Mouse (Mus musculus): Measurements from ENCODE around the gene Ttc21a.
"Not testable (repeated sequence)": the region's sequence is repeated elsewhere in the genome, so short reads cannot be mapped to it uniquely, and the experiment has no call there.

Gene Ttc21a

DNA sequence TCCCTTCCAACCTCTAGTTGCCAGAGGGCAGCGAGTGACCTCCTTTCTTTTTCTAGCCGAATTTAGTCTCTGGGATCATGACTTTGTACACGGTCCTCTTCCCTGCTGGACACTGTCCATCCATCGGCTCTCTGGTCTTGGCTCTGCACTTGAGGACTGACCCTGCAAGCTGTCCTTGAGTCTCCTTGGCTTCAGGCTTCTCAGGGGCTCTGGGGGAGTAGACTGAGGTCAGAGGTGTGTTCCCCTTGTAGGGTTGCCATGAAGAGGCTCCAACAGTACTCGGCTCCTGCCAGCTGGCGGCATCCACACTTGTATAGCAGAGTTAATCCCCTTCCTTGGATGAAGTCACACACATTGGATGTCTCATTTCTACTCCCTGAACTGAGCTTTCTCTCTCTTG, 62.2 kb downstream of the Ttc21a start:
- no peak for DNase-seq (ENCODE audit: low read depth)

DNA sequence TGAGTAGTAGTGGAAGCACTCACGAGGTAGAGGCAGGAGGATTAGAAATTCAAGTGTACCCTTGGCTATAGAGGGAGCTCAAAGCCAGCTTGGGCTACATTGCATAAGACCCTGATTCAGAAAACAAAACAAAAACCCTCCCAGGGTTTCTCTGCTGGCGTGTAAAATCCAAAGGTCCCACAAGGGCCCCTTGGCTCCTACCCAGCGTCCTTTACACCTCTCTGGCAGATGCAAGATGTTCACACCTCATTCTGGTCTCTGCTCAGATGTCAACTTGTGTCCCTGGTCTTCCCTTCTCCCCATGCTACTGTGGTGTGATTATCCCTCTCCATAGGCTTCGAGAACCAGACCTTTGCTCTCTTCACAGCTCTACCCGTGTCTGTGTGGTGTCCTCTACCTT, 63.4 kb downstream of the Ttc21a start:
- no peak for DNase-seq (ENCODE audit: low read depth)

- DNase-seq (ENCODE audit: low read depth), result peak; percentile 90
Observed at GRCm38 (mm10) chr9:120001945-120002725, 64.7 kb downstream of the Ttc21a start.

DNA sequence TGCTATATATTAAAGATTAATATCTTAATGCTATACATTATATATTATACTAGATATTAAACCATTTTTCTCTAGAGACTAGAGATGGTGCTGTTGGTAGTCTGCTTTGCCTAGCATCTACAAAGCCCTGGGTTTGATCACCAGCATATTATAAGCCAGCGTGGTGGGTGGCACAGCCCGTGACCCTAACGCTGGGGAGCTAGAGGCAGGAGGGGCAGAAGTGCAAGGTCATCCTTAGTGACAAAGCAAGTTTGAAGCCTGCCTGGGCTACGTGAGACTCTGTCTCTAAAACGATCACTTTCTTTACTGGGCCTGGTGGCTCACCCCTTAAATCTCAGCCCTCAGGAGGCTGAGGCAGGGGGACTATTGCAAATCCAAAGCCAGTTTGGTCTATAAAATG, 65.5 kb downstream of the Ttc21a start:
- no peak for DNase-seq (ENCODE audit: low read depth)

DNA sequence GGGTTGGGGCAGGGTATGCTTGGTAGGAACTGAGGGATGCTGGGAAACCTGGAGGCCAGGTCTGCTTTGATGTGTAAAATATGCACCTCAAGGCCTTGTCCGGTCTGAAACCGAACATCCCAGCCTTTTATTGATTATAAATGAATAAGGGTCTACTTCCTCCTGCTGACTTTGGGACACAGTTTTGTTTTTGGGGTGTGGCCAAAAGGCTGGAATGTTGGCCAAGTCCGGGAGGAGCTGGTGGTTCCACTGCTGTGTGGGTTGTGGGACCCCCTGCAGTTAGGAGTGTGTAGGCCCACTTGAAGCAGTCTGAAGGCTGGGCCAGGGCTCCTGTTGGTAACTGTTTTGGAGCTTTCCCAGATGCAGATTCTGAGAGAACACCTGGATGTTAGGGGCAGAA, 68.5 kb downstream of the Ttc21a start:
- DNase-seq (ENCODE audit: low read depth), result no peak

DNA sequence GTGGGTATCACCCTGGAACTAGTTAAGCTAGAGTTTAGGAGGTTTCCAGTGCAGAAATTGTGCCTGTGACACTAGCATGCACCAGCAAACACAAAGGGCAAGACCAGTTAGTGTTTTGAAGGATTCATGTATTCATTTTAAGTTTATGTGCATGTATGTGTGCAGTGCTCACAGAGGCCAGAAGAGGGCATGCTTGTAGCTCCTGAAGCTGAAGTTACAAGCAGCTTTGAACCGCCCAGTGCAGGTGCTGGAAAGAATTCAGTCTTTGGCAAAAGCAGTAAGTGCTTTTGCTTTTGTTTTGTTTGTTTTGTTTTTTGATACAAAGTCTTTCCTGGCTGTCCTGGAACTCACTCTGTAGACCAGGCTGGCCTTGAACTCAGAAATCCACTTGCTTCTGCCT, 70.4 kb downstream of the Ttc21a start:
- no peak for DNase-seq (ENCODE audit: low read depth)

GRCm38 (mm10) chr9:120009226-120009841, 71.9 kb downstream of the Ttc21a start:
- no peak for DNase-seq (ENCODE audit: low read depth)

DNA sequence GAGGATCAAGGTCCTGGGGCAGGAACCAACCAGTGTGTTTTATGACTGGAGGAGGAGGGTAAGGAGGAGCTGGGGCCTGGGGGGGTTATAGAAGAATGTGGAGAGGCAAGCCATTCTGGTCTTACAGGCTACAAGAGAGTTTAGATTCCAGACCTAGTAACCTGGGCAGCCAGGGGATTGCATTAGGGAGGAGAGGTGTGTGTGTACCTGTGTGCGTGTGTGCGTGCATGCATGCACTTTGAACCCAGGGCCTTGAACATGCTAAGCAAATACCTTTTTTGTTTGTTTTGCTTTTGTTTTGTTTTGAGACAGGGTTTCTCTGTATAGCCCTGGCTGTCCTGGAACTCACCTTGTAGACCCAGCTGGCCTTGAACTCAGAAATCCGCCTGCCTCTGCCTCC, 72.5 kb downstream of the Ttc21a start:
- no peak for DNase-seq (ENCODE audit: low read depth)

DNA sequence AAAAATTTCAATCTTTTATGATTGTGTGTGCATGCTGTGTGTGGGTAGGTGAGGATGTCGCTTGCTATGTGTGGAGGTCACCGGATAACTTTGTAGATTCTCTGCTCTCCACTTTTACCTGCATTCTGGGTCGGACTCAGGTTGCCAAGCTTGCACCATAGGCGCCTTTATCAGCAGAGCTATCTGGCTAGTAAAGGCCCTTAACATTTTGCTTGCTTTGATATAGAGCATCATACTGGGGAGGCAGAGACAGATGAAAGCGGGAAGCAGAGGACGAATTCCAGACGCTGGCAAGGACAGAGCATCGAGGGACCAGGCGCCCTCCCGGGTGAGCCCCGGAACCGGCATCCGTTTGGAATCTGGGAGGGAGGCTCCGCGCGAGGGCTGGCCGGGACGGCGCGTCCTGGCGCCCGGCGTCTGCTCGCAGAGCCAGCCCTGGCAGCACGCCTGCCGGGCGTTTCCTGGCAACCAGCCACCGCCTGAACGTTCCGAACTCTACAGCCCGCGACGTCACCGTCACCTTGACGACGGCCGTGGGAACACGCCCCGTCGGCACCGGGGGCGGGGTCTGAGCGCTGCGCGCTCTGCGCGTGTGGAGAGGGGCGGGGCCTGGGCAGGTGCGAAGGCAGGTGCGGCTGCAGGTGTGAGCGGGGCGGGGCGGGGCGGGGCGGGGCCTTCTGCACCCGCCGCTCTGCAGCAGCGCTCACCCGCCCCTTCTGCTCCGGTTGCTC, 73.5 kb downstream of the Ttc21a start:
- DNase-seq (ENCODE audit: low read depth), result peak; percentile 80

DNA sequence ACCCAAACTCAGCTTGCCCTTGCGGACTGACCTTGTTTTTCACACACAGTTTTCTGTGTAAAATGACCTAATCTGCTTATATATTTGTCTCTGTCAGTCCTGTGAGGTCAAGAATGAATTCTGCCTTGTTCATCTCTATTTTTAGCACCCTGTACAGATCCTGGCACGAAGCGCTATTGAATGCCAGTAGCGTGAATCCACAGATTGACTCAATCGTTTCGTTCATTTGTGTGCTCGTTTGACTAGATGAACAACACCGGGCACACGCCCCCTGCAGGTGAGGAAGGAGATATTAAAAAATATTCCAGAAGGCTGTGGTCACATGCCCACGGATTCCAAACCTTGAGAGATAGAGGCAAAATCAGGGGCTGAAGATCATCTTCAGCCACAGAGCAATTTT, 74.1 kb downstream of the Ttc21a start:
- DNase-seq (ENCODE audit: low read depth), result peak; percentile 91

DNA sequence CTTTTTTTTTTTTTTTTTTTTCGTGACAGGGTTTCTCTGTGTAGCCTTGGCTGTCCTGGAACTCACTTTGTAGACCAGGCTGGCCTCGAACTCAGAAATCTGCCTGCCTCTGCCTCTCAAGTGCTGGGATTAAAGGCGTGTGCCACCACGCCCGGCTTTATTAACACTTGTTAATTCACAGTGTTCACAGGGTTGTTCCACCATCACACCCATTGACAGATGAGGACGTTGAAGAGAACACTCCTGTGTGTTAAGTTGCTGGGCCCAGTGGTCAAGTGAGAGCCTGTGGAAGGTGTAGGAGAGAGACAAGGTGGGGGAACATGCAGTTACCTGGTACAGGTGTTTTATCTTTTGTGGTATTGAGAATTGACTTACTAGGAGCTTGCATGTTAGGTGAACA, 74.8 kb downstream of the Ttc21a start:
- not testable (repeated sequence) for DNase-seq (ENCODE audit: low read depth)

DNA sequence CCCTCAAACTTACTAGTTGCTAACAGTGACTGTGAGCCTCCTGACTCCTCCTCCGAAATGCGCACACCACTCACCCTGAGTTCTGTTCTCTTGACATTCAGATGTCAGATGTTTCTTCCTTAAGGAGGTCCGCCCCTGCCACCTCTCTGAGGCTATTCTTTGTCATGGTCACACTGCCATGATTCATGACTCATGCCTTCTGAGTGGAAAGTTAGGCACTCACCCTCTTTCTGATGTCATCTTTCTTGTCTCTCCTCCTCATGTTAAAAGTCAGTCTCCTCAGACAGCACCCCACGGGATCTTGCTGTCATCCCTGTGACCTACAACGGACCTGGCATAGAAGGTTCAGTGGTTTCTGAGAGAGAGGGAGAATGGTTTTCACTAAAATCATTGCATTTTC, 75.4 kb downstream of the Ttc21a start:
- peak; percentile 53 for DNase-seq (ENCODE audit: low read depth)

- no peak for DNase-seq (ENCODE audit: low read depth)
Observed at GRCm38 (mm10) chr9:120013251-120013820, 75.9 kb downstream of the Ttc21a start.

- DNase-seq (ENCODE audit: low read depth), result no peak
Observed at GRCm38 (mm10) chr9:120014828-120015227, 77.4 kb downstream of the Ttc21a start.

DNA sequence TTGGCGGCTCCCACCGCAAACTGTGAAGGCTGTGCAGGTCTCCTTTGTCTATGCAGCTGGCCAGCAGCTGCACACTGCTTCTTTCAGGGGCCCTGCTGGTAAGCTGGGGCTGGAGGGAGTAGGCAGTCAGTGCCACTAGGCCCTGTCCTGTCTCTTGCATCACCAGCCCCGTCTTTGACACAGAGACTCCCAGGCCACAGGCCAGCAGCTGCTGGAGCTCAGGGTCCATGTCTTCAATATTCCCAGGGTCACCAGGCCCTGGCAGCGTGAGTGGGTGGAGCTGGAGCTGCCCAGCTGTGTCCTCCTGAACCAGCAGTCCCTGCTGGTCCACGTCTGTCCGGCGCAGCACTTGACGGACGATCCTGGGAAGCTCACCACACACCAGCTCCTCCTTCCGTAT, 79.5 kb downstream of the Ttc21a start:
- DNase-seq (ENCODE audit: low read depth), result no peak
